Mouse (Mus musculus): ENCODE data around the gene 4930452B06Rik. TPM values are rescaled to one million over a fixed set of nuclear protein-coding genes. Genes with fewer than 3 reads are reported as not detected.

The 4930452B06Rik gene
- polyA plus RNA-seq, 1 experiment: 0.02 TPM

GRCm38 (mm10) chr14:8441623-8442022, 224.4 kb downstream of the 4930452B06Rik start:
- TF ChIP-seq MYOD1 (IDR thresholded peaks at IDR 0.05; ENCODE audit: control insufficient read depth, insufficient read length, low read depth) (no peak), CTCF (IDR thresholded peaks at IDR 0.05; ENCODE audit: control insufficient read depth, insufficient read depth, insufficient read length) (no peak)
- Histone ChIP-seq H3K79me2 (ENCODE audit: control insufficient read depth, insufficient read depth) (no peaks in the 10 kb centered on the region), H3K36me3 (ENCODE audit: control insufficient read depth, insufficient read depth) (no peaks in the 10 kb centered on the region), H3K79me3 (ENCODE audit: low read depth) (no peaks in the 10 kb centered on the region), H3ac (ENCODE audit: control insufficient read depth, insufficient read length, low read depth) (no peak overlapping the region), H3K27me3 (ENCODE audit: control insufficient read depth, insufficient read depth, insufficient read length) (no peaks in the 10 kb centered on the region), H3K4me3 (ENCODE audit: insufficient read depth, poor library complexity, severe bottlenecking) (no peak overlapping the region)

- H3K36me3 ChIP-seq (ENCODE audit: control insufficient read depth, insufficient read depth): no peaks in the 10 kb centered on the region
- no peaks in the 10 kb centered on the region for H3K79me2 ChIP-seq (ENCODE audit: control insufficient read depth, insufficient read depth)
- H3ac ChIP-seq (ENCODE audit: control insufficient read depth, insufficient read length, low read depth): no peak overlapping the region
- H3K27me3 ChIP-seq (ENCODE audit: control insufficient read depth, insufficient read depth, insufficient read length): no peaks in the 10 kb centered on the region
- H3K79me3 ChIP-seq (ENCODE audit: low read depth): no peaks in the 10 kb centered on the region
- TF ChIP-seq CEBPB (IDR thresholded peaks at IDR 0.05; ENCODE audit: low read depth) (no peak), MYOD1 (IDR thresholded peaks at IDR 0.05; ENCODE audit: control insufficient read depth, insufficient read length, low read depth) (no peak), CTCF (IDR thresholded peaks at IDR 0.05; ENCODE audit: control insufficient read depth, insufficient read depth, insufficient read length) (no peak), MYOG (IDR thresholded peaks at IDR 0.05; ENCODE audit: control insufficient read depth, extremely low read depth, insufficient read length) (no peak), FOSL1 (IDR thresholded peaks at IDR 0.05; ENCODE audit: insufficient read depth, low read length, poor library complexity, severe bottlenecking) (no peak), MAX (IDR thresholded peaks at IDR 0.05) (no peak), USF1 (IDR thresholded peaks at IDR 0.05; ENCODE audit: low read depth) (no peak)
- no peak overlapping the region for H3K4me3 ChIP-seq (ENCODE audit: insufficient read depth, poor library complexity, severe bottlenecking)
These were observed 235.3 kb downstream of the 4930452B06Rik start for GRCm38 (mm10) chr14:8430611-8431230.

GRCm38 (mm10) chr14:8429767-8430166, 236.3 kb downstream of the 4930452B06Rik start:
- H3ac ChIP-seq (ENCODE audit: control insufficient read depth, insufficient read length, low read depth): no peak overlapping the region
- H3K79me2 ChIP-seq (ENCODE audit: control insufficient read depth, insufficient read depth): no peaks in the 10 kb centered on the region
- H3K27me3 ChIP-seq (ENCODE audit: control insufficient read depth, insufficient read depth, insufficient read length): no peaks in the 10 kb centered on the region
- no peaks in the 10 kb centered on the region for H3K79me3 ChIP-seq (ENCODE audit: low read depth)
- TF ChIP-seq FOSL1 (IDR thresholded peaks at IDR 0.05; ENCODE audit: insufficient read depth, low read length, poor library complexity, severe bottlenecking) (no peak), MYOG (IDR thresholded peaks at IDR 0.05; ENCODE audit: control insufficient read depth, extremely low read depth, insufficient read length) (no peak), USF1 (IDR thresholded peaks at IDR 0.05; ENCODE audit: low read depth) (no peak), MAX (IDR thresholded peaks at IDR 0.05) (no peak), CEBPB (IDR thresholded peaks at IDR 0.05; ENCODE audit: low read depth) (no peak)
- H3K36me3 ChIP-seq (ENCODE audit: control insufficient read depth, insufficient read depth): no peaks in the 10 kb centered on the region
- no peak overlapping the region for H3K4me3 ChIP-seq (ENCODE audit: insufficient read depth, poor library complexity, severe bottlenecking)

- Histone ChIP-seq H3K79me2 (ENCODE audit: control insufficient read depth, insufficient read depth) (no peaks in the 10 kb centered on the region), H3ac (ENCODE audit: control insufficient read depth, insufficient read length, low read depth) (no peak overlapping the region), H3K79me3 (ENCODE audit: low read depth) (no peaks in the 10 kb centered on the region), H3K4me3 (ENCODE audit: insufficient read depth, poor library complexity, severe bottlenecking) (no peak overlapping the region), H3K27me3 (ENCODE audit: control insufficient read depth, insufficient read depth, insufficient read length) (no peaks in the 10 kb centered on the region), H3K36me3 (ENCODE audit: control insufficient read depth, insufficient read depth) (no peaks in the 10 kb centered on the region)
- no peak for TF ChIP-seq MYOG (IDR thresholded peaks at IDR 0.05; ENCODE audit: control insufficient read depth, extremely low read depth, insufficient read length)
- no peak for TF ChIP-seq USF1 (IDR thresholded peaks at IDR 0.05; ENCODE audit: low read depth)
- TF ChIP-seq MAX (IDR thresholded peaks at IDR 0.05): no peak
- no peak for TF ChIP-seq CTCF (IDR thresholded peaks at IDR 0.05; ENCODE audit: control insufficient read depth, insufficient read depth, insufficient read length)
- no peak for TF ChIP-seq CEBPB (IDR thresholded peaks at IDR 0.05; ENCODE audit: low read depth)
- no peak for TF ChIP-seq FOSL1 (IDR thresholded peaks at IDR 0.05; ENCODE audit: insufficient read depth, low read length, poor library complexity, severe bottlenecking)
- TF ChIP-seq MYOD1 (IDR thresholded peaks at IDR 0.05; ENCODE audit: control insufficient read depth, insufficient read length, low read depth): no peak
These were observed 243.2 kb downstream of the 4930452B06Rik start for GRCm38 (mm10) chr14:8422833-8423232.

GRCm38 (mm10) chr14:8421199-8421787, 244.7 kb downstream of the 4930452B06Rik start:
- H3K79me2 ChIP-seq (ENCODE audit: control insufficient read depth, insufficient read depth): no peaks in the 10 kb centered on the region
- no peak overlapping the region for H3ac ChIP-seq (ENCODE audit: control insufficient read depth, insufficient read length, low read depth)
- H3K27me3 ChIP-seq (ENCODE audit: control insufficient read depth, insufficient read depth, insufficient read length): no peaks in the 10 kb centered on the region
- no peak overlapping the region for H3K4me3 ChIP-seq (ENCODE audit: insufficient read depth, poor library complexity, severe bottlenecking)
- TF ChIP-seq MAX (IDR thresholded peaks at IDR 0.05): no peak
- no peak for TF ChIP-seq CTCF (IDR thresholded peaks at IDR 0.05; ENCODE audit: control insufficient read depth, insufficient read depth, insufficient read length)
- TF ChIP-seq USF1 (IDR thresholded peaks at IDR 0.05; ENCODE audit: low read depth): no peak
- TF ChIP-seq MYOD1 (IDR thresholded peaks at IDR 0.05; ENCODE audit: control insufficient read depth, insufficient read length, low read depth): no peak
- TF ChIP-seq FOSL1 (IDR thresholded peaks at IDR 0.05; ENCODE audit: insufficient read depth, low read length, poor library complexity, severe bottlenecking): no peak
- TF ChIP-seq CEBPB (IDR thresholded peaks at IDR 0.05; ENCODE audit: low read depth): no peak
- no peak for TF ChIP-seq MYOG (IDR thresholded peaks at IDR 0.05; ENCODE audit: control insufficient read depth, extremely low read depth, insufficient read length)
- no peaks in the 10 kb centered on the region for H3K36me3 ChIP-seq (ENCODE audit: control insufficient read depth, insufficient read depth)
- H3K79me3 ChIP-seq (ENCODE audit: low read depth): no peaks in the 10 kb centered on the region

- H3K79me2 ChIP-seq (ENCODE audit: control insufficient read depth, insufficient read depth): no peaks in the 10 kb centered on the region
- no peaks in the 10 kb centered on the region for H3K27me3 ChIP-seq (ENCODE audit: control insufficient read depth, insufficient read depth, insufficient read length)
- no peak overlapping the region for H3K4me3 ChIP-seq (ENCODE audit: insufficient read depth, poor library complexity, severe bottlenecking)
- no peak overlapping the region for H3ac ChIP-seq (ENCODE audit: control insufficient read depth, insufficient read length, low read depth)
- H3K79me3 ChIP-seq (ENCODE audit: low read depth): no peaks in the 10 kb centered on the region
- TF ChIP-seq USF1 (IDR thresholded peaks at IDR 0.05; ENCODE audit: low read depth) (no peak), CEBPB (IDR thresholded peaks at IDR 0.05; ENCODE audit: low read depth) (no peak), CTCF (IDR thresholded peaks at IDR 0.05; ENCODE audit: control insufficient read depth, insufficient read depth, insufficient read length) (no peak), FOSL1 (IDR thresholded peaks at IDR 0.05; ENCODE audit: insufficient read depth, low read length, poor library complexity, severe bottlenecking) (no peak), MYOD1 (IDR thresholded peaks at IDR 0.05; ENCODE audit: control insufficient read depth, insufficient read length, low read depth) (no peak), MAX (IDR thresholded peaks at IDR 0.05) (no peak), MYOG (IDR thresholded peaks at IDR 0.05; ENCODE audit: control insufficient read depth, extremely low read depth, insufficient read length) (no peak)
- no peaks in the 10 kb centered on the region for H3K36me3 ChIP-seq (ENCODE audit: control insufficient read depth, insufficient read depth)
These were observed 247.4 kb downstream of the 4930452B06Rik start for GRCm38 (mm10) chr14:8418610-8419009.
